Mouse (Mus musculus) lung, postnatal 0 days (tissue): Measurements from ENCODE around the gene Ankrd40.

Experiments used
- CTCF ChIP-seq: IDR thresholded peaks from 2 replicates; pipeline ENCODE4 v1.5.1; 2016; ENCODE audit warnings: antibody characterized with exemption, mild to moderate bottlenecking
- EP300 ChIP-seq: IDR thresholded peaks from 2 replicates; pipeline ENCODE4 v1.6.1; 2016; ENCODE audit warnings: antibody characterized with exemption, mild to moderate bottlenecking, control low read depth

- TF ChIP-seq CTCF (no peak), EP300 (no peak)
These were observed 45.5 kb upstream of the Ankrd40 start for GRCm38 (mm10) chr11:94282291-94282690.
